Mouse (Mus musculus): ENCODE measurements around the gene Lpcat4. TPM values are rescaled to one million over a fixed set of nuclear protein-coding genes. Genes with fewer than 3 reads are reported as not detected.

Lpcat4 gene
- total and polyA plus RNA-seq, 2 experiments from 2014 or later = 21.6 to 23.3 TPM

DNA sequence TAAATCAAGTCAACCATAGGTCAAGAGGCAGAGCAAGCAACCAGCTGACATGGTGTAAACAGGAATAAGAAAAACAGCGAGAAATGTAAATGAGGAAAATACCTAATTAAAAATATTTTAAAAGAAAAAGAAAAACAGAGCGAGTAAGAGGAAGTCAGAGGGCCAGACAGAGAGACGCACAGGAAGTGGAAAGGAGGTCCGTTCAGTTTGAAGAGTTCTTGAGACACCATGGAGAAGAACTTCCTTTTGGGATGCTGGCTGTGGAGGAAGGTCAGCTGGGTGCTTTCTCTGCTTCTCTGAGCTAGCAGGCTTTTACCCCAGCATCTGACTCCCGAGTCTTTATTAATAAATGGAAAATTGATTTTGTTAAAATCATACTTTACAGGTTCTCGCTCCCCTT is 21.7 kb upstream of the Lpcat4 start:
- WGBS = 87% methylated on average over 6 of the region's 6 CpGs

DNA sequence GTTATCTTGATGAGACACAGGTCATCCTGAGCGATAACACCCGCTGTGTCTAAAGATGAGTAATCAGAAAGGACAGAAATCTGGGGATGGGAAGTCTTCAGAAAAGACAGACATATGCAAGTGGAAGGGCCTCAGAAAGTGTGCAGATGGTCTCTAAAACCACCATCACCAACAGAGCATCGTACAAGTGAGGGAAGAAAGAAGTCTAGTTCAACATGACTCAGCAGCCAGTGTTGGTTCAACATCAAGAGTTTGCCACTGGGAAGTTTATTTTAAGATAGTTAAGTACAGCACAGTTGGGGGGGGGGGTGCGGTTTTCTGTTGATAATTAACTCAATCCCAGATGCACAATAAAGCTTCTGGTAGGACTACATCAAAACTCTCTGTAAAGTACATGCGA is 18.4 kb upstream of the Lpcat4 start:
- no peak overlapping the region for H3K4me3 ChIP-seq (ENCODE audit: low read depth, low read length)
- DNase-seq (ENCODE audit: low spot score) = no peak
- H3K9ac ChIP-seq (replicated peaks; ENCODE audit: low read length, poor library complexity, severe bottlenecking) = no peak overlapping the region
- no peak for TF ChIP-seq CTCF (IDR thresholded peaks at IDR 0.05)
- H3K36me3 ChIP-seq (ENCODE audit: insufficient read depth, low read length) = no peaks in the 10 kb centered on the region
- H3K27ac ChIP-seq (ENCODE audit: low read depth, low read length) = no peak overlapping the region
- 89% methylated on average over 5 of the region's 5 CpGs for WGBS
- ATAC-seq (ENCODE audit: low FRiP score) = no peak
- H3K4me1 ChIP-seq (ENCODE audit: insufficient read depth, low read length) = no peaks in the 10 kb centered on the region
- no peaks in the 10 kb centered on the region for H3K9me3 ChIP-seq (ENCODE audit: low read length)
- H3K27me3 ChIP-seq (ENCODE audit: insufficient read depth, low read length) = no peaks in the 10 kb centered on the region
- H3K4me2 ChIP-seq (ENCODE audit: low read depth, low read length, poor library complexity, severe bottlenecking) = no peak overlapping the region

More for the DNA sequence above, 21.7 kb upstream of the Lpcat4 start:
- no peak for TF ChIP-seq CTCF (IDR thresholded peaks at IDR 0.05)
- Histone ChIP-seq H3K27me3 (ENCODE audit: insufficient read depth, low read length) (no peaks in the 10 kb centered on the region), H3K27ac (ENCODE audit: low read depth, low read length) (no peak overlapping the region), H3K9ac (replicated peaks; ENCODE audit: low read length, poor library complexity, severe bottlenecking) (no peak overlapping the region), H3K36me3 (ENCODE audit: insufficient read depth, low read length) (no peaks in the 10 kb centered on the region), H3K4me1 (ENCODE audit: insufficient read depth, low read length) (no peaks in the 10 kb centered on the region), H3K4me3 (ENCODE audit: low read depth, low read length) (no peak overlapping the region), H3K4me2 (ENCODE audit: low read depth, low read length, poor library complexity, severe bottlenecking) (no peak overlapping the region), H3K9me3 (ENCODE audit: low read length) (no peaks in the 10 kb centered on the region)
- no peak for DNase-seq (ENCODE audit: low spot score)
- no peak for ATAC-seq (ENCODE audit: low FRiP score)

DNA sequence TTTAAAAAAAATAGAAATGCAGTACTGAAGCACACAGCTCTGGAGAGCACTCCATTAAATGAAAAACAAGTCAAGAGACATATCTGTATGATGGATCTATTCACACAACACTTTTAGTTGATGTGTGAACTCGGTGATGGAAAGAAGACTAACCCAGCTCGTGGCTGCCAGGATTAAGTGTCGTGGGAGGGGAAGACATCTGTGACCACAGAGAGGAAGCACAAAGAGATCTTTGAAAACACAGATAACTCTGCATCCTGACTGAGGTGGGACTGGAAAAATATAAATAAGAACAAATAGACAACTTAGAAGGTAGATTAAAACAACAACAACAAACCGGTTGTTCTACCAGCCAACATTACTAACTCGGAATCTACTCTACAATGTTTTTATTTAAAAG is 16.7 kb upstream of the Lpcat4 start:
- H3K27me3 ChIP-seq (ENCODE audit: insufficient read depth, low read length) = no peaks in the 10 kb centered on the region
- no peak for TF ChIP-seq CTCF (IDR thresholded peaks at IDR 0.05)
- ATAC-seq (ENCODE audit: low FRiP score) (no peak), DNase-seq (ENCODE audit: low spot score) (no peak)
- H3K36me3 ChIP-seq (ENCODE audit: insufficient read depth, low read length) = no peaks in the 10 kb centered on the region
- no peaks in the 10 kb centered on the region for H3K9me3 ChIP-seq (ENCODE audit: low read length)
- no peak overlapping the region for H3K4me2 ChIP-seq (ENCODE audit: low read depth, low read length, poor library complexity, severe bottlenecking)
- WGBS = 79% methylated on average over 5 of the region's 5 CpGs
- H3K4me3 ChIP-seq (ENCODE audit: low read depth, low read length) = no peak overlapping the region
- no peak overlapping the region for H3K9ac ChIP-seq (replicated peaks; ENCODE audit: low read length, poor library complexity, severe bottlenecking)
- H3K4me1 ChIP-seq (ENCODE audit: insufficient read depth, low read length) = no peaks in the 10 kb centered on the region
- no peak overlapping the region for H3K27ac ChIP-seq (ENCODE audit: low read depth, low read length)

DNA sequence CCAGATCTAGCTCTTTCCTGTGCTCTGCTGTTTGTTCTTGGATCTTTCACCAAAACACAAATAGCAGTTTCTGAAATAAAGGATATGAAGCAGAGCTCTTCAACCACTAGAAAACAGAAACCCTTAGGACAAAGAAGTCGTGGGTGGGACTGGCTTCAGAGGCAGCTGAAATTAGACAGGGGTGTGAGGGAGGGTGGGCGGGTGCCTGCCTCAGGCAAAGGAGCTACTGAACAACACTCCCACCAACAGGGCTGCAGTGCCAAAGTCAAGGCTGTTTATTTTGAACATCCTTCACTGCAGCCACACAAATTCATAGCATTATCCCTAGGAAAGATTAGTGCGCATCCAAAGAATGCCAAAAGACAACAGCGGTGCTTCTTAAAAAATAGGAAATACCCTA is 14.9 kb upstream of the Lpcat4 start:
- ATAC-seq (ENCODE audit: low FRiP score) (no peak), DNase-seq (ENCODE audit: low spot score) (no peak)
- no peaks in the 10 kb centered on the region for H3K4me1 ChIP-seq (ENCODE audit: insufficient read depth, low read length)
- no peak overlapping the region for H3K4me2 ChIP-seq (ENCODE audit: low read depth, low read length, poor library complexity, severe bottlenecking)
- no peak overlapping the region for H3K9ac ChIP-seq (replicated peaks; ENCODE audit: low read length, poor library complexity, severe bottlenecking)
- 65% methylated on average over 4 of the region's 4 CpGs for WGBS
- H3K27me3 ChIP-seq (ENCODE audit: insufficient read depth, low read length) = no peaks in the 10 kb centered on the region
- no peak for TF ChIP-seq CTCF (IDR thresholded peaks at IDR 0.05)
- no peaks in the 10 kb centered on the region for H3K9me3 ChIP-seq (ENCODE audit: low read length)
- no peaks in the 10 kb centered on the region for H3K36me3 ChIP-seq (ENCODE audit: insufficient read depth, low read length)
- H3K27ac ChIP-seq (ENCODE audit: low read depth, low read length) = no peak overlapping the region
- H3K4me3 ChIP-seq (ENCODE audit: low read depth, low read length) = no peak overlapping the region

DNA sequence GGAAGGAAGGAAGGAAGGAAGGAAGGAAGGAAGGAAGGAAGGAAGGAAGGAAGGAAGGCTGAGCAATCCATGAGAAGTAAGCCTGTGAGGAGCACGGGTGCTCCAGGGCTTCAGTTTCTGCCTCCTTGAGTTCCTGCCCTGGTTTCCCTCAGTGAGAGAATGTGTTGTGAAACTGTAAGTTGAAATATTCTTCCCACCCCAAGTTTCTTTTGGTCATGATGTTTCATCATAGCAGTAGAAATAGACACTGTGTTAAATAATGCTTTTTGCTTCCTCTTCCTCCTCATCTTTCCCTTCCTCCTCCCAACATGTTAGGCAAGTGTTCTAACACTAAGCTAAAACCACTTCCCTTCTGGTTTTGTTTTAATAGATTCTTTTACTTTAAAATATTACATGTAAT is 6.6 kb upstream of the Lpcat4 start:
- DNase-seq (ENCODE audit: low spot score) = no peak
- WGBS = 75% methylated on average over 1 of the region's 1 CpGs

DNA sequence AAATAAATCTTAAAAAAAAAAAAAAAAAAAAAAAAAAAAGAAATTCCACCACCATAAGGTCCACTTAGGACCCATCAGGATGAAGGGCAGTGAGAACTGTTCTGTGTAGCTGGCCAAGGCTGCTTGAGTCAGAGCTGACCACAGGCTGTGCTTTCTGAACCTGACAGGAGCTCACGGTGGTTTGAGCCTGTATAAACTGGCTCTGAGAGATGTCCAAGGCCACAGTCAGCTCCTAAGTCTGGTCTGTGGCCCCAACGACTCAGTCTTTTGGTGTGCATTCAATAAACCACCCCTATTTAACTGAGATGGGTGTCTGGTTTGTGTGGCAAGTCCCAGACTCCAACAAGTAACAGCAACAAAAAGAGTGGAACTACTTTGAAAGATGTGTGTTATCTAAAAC is 2.6 kb upstream of the Lpcat4 start:
- 86% methylated on average over 2 of the region's 2 CpGs for WGBS
- H3K4me3 ChIP-seq (ENCODE audit: low read depth, low read length) = no peak overlapping the region
- H3K36me3 ChIP-seq (ENCODE audit: insufficient read depth, low read length) = no peaks in the 10 kb centered on the region
- ATAC-seq (ENCODE audit: low FRiP score) (no peak), DNase-seq (ENCODE audit: low spot score) (no peak)
- H3K4me2 ChIP-seq (ENCODE audit: low read depth, low read length, poor library complexity, severe bottlenecking) = no peak overlapping the region
- no peaks in the 10 kb centered on the region; the same call in 1 of the 2 replicates for H3K4me1 ChIP-seq (ENCODE audit: insufficient read depth, low read length)
- H3K27me3 ChIP-seq (ENCODE audit: insufficient read depth, low read length) = no peaks in the 10 kb centered on the region
- H3K27ac ChIP-seq (ENCODE audit: low read depth, low read length) = no peak overlapping the region
- H3K9me3 ChIP-seq (ENCODE audit: low read length) = no peaks in the 10 kb centered on the region
- no peak overlapping the region for H3K9ac ChIP-seq (replicated peaks; ENCODE audit: low read length, poor library complexity, severe bottlenecking)
- no peak for TF ChIP-seq CTCF (IDR thresholded peaks at IDR 0.05)

More for the DNA sequence above, 6.6 kb upstream of the Lpcat4 start:
- Histone ChIP-seq H3K27ac (ENCODE audit: low read depth, low read length) (no peak overlapping the region), H3K27me3 (ENCODE audit: insufficient read depth, low read length) (no peaks in the 10 kb centered on the region), H3K4me1 (ENCODE audit: insufficient read depth, low read length) (no peaks in the 10 kb centered on the region), H3K4me2 (ENCODE audit: low read depth, low read length, poor library complexity, severe bottlenecking) (no peak overlapping the region), H3K9me3 (ENCODE audit: low read length) (no peaks in the 10 kb centered on the region), H3K36me3 (ENCODE audit: insufficient read depth, low read length) (no peaks in the 10 kb centered on the region), H3K4me3 (ENCODE audit: low read depth, low read length) (no peak overlapping the region), H3K9ac (replicated peaks; ENCODE audit: low read length, poor library complexity, severe bottlenecking) (no peak overlapping the region)
- ATAC-seq (ENCODE audit: low FRiP score) = no peak
- no peak for TF ChIP-seq CTCF (IDR thresholded peaks at IDR 0.05)
